In genomic region chr14:66522856-66523400, GRCm38 (mm10) we compare ENCODE assay signal across 7 mouse cellular contexts.
A peak's percentile ranks its signal among the peaks of the same experiment; 100 is the strongest.
DNase-seq lines count a peak whose midpoint lies in the region; ATAC-seq lines count a peak whose summit lies in the region.

No protein-coding gene starts in this region.

- no peak overlapping the region for H3K4me3 ChIP-seq in neural tube, embryonic 11.5 days (ENCODE audit: low read depth, low read length)
- no peak overlapping the region for H3K4me3 ChIP-seq in hindbrain, embryonic 13.5 days
- H3K4me3 ChIP-seq in intestine, embryonic 16.5 days (ENCODE audit: low read length): no peak overlapping the region

- H3K9ac ChIP-seq in neural tube, embryonic 11.5 days (ENCODE audit: low read length): peak overlapping the region; percentile 22; the same call in 1 of the 2 replicates
- H3K9ac ChIP-seq in hindbrain, embryonic 13.5 days: no peak overlapping the region
- H3K9ac ChIP-seq in intestine, embryonic 16.5 days (ENCODE audit: low read depth, low read length): no peak overlapping the region

- H3K27me3 ChIP-seq in neural tube, embryonic 11.5 days (ENCODE audit: control insufficient read depth, insufficient read depth, low read length): no peaks in the 10 kb centered on the region
- no peaks in the 10 kb centered on the region for H3K27me3 ChIP-seq in hindbrain, embryonic 13.5 days
- no peaks in the 10 kb centered on the region for H3K27me3 ChIP-seq in intestine, embryonic 16.5 days (replicated peaks; ENCODE audit: control insufficient read depth, insufficient read depth, low read length)

- no peak overlapping the region for H3K4me2 ChIP-seq in neural tube, embryonic 11.5 days (ENCODE audit: low read depth)
- H3K4me2 ChIP-seq in hindbrain, embryonic 13.5 days: no peak overlapping the region
- no peak overlapping the region for H3K4me2 ChIP-seq in intestine, embryonic 16.5 days (ENCODE audit: low read depth, low read length)

- H3K27ac ChIP-seq in neural tube, embryonic 11.5 days (ENCODE audit: low read depth, low read length): no peak overlapping the region
- peak overlapping the region; percentile 77 for H3K27ac ChIP-seq in hindbrain, embryonic 13.5 days
- no peak overlapping the region for H3K27ac ChIP-seq in intestine, embryonic 16.5 days (ENCODE audit: low read length)

- no peaks in the 10 kb centered on the region for H3K36me3 ChIP-seq in neural tube, embryonic 11.5 days (ENCODE audit: control insufficient read depth, insufficient read depth, low read length)
- H3K36me3 ChIP-seq in hindbrain, embryonic 13.5 days: no peaks in the 10 kb centered on the region
- H3K36me3 ChIP-seq in intestine, embryonic 16.5 days (ENCODE audit: control insufficient read depth, insufficient read depth, low read length): no peaks in the 10 kb centered on the region

- WGBS in neural tube, embryonic 11.5 days: 71% methylated on average over 6 of the region's 6 CpGs
- 57% methylated on average over 6 of the region's 6 CpGs for WGBS in hindbrain, embryonic 13.5 days
- WGBS in intestine, embryonic 16.5 days: 82% methylated on average over 6 of the region's 6 CpGs

- ATAC-seq in neural tube, embryonic 11.5 days (ENCODE audit: insufficient read depth, low FRiP score, low TSS enrichment): no peak
- ATAC-seq in hindbrain, embryonic 13.5 days (ENCODE audit: low FRiP score): no peak
- no peak for ATAC-seq in intestine, embryonic 16.5 days

- H3K9me3 ChIP-seq in neural tube, embryonic 11.5 days (ENCODE audit: control insufficient read depth, low read length): no peaks in the 10 kb centered on the region
- no peaks in the 10 kb centered on the region for H3K9me3 ChIP-seq in hindbrain, embryonic 13.5 days
- no peaks in the 10 kb centered on the region for H3K9me3 ChIP-seq in intestine, embryonic 16.5 days (ENCODE audit: control insufficient read depth, low read length)

- 0 out of 2 replicates have a peak, but pooled peaks cover 6% of the 10 kb centered on the region for H3K4me1 ChIP-seq in neural tube, embryonic 11.5 days (ENCODE audit: control insufficient read depth, insufficient read depth, low read length)
- peaks cover 15% of the 10 kb centered on the region for H3K4me1 ChIP-seq in hindbrain, embryonic 13.5 days (replicated peaks)
- no peaks in the 10 kb centered on the region for H3K4me1 ChIP-seq in intestine, embryonic 16.5 days (ENCODE audit: control insufficient read depth, insufficient read depth, low read length)

- no peak for DNase-seq in neural tube, embryonic 11.5 days (ENCODE audit: low spot score)
- no peak for DNase-seq in neural tube, embryonic 10.5 days (ENCODE audit: extremely low spot score, low spot score)
- DNase-seq in cerebellum, postnatal 14 days: peak; percentile 23 to 40
- DNase-seq in skeletal muscle tissue, adult 2 months (ENCODE audit: low read depth, low spot score): peak; percentile 69
- no peak for DNase-seq in T-cell, adult 2 months (ENCODE audit: low spot score)

Comparison
In these comparisons a context has a peak if more than half of its experiments do, and no peak if none do; other contexts are left out.
1. DNase-seq: peak in cerebellum, postnatal 14 days (2 of 2) and skeletal muscle tissue, adult 2 months (single experiment); none in neural tube, embryonic 11.5 days (single experiment), neural tube, embryonic 10.5 days (single experiment) and T-cell, adult 2 months (single experiment).